Comparison of ENCODE assay signal across 8 mouse cellular contexts in genomic region chr6:117168321-117169011, GRCm38 (mm10). TPM values are rescaled to one million over a fixed set of nuclear protein-coding genes. Genes with fewer than 3 reads are reported as not detected.
DNase-seq lines count a peak whose midpoint lies in the region; ATAC-seq and TF ChIP-seq lines count a peak whose summit lies in the region.

TSS of gene Cxcl12 (plus strand) at chr6:117168535.

- H3K4me1 ChIP-seq in intestine, postnatal 0 days (replicated peaks; ENCODE audit: control insufficient read depth, insufficient read depth, low read length) = 0 out of 2 replicates have a peak, but pooled peaks cover 2% of the 10 kb centered on the region
- H3K4me1 ChIP-seq in limb, embryonic 12.5 days (replicated peaks) = peaks cover 34% of the 10 kb centered on the region
- peaks cover 31% of the 10 kb centered on the region for H3K4me1 ChIP-seq in midbrain, embryonic 15.5 days
- peaks cover 14% of the 10 kb centered on the region for H3K4me1 ChIP-seq in testis, adult 2 months (ENCODE audit: control insufficient read depth, insufficient read depth, low read length)

- peak; percentile 49; the same call in 1 of the 2 replicates for TF ChIP-seq POLR2A in testis, adult 2 months (IDR thresholded peaks at IDR 0.05; ENCODE audit: control insufficient read depth, low read depth, low read length)

- peak; percentile 51 for ATAC-seq in granulocyte monocyte progenitor cell, adult 5-6 weeks (replicated peaks; ENCODE audit: poor library complexity, severe bottlenecking)
- peak; percentile 29; the same call in 1 of the 2 replicates for ATAC-seq in intestine, postnatal 0 days
- ATAC-seq in limb, embryonic 12.5 days (ENCODE audit: insufficient number of reproducible peaks, insufficient read depth, low FRiP score, low TSS enrichment, low read depth) = 0 out of 2 replicates have a peak, but pooled peaks have one; percentile 15
- peak; percentile 34 for ATAC-seq in midbrain, embryonic 15.5 days (replicated peaks)

- H3K4me2 ChIP-seq in intestine, postnatal 0 days (replicated peaks; ENCODE audit: low read depth) = peak within 1 kb of the TSS; percentile 77
- H3K4me2 ChIP-seq in limb, embryonic 12.5 days = peak within 1 kb of the TSS; percentile 88
- peak within 1 kb of the TSS; percentile 95 for H3K4me2 ChIP-seq in midbrain, embryonic 15.5 days

- DNase-seq in left cerebral cortex, adult 2 months (ENCODE audit: extremely low spot score in 1 of 2, low spot score in 2 of 2) = peak; percentile 27 to 30
- DNase-seq in left cerebral cortex, adult 9 months (ENCODE audit: low spot score in 2 of 2) = no peak
- DNase-seq in embryo, embryonic 9.5 days (ENCODE audit: extremely low spot score) = peak; percentile 84

- peak within 1 kb of the TSS; percentile 56 for H3K4me3 ChIP-seq in left cerebral cortex, adult 2 months
- peak within 1 kb of the TSS; percentile 60 for H3K4me3 ChIP-seq in intestine, postnatal 0 days (ENCODE audit: low read depth, low read length)
- H3K4me3 ChIP-seq in limb, embryonic 12.5 days (replicated peaks) = peak within 1 kb of the TSS; percentile 74
- peak within 1 kb of the TSS; percentile 48 for H3K4me3 ChIP-seq in midbrain, embryonic 15.5 days
- peak within 1 kb of the TSS; percentile 87 for H3K4me3 ChIP-seq in testis, adult 2 months (ENCODE audit: control insufficient read depth, low read depth, low read length)

- H3K36me3 ChIP-seq in intestine, postnatal 0 days (ENCODE audit: control insufficient read depth, insufficient read depth) = no peaks in the 10 kb centered on the region
- H3K36me3 ChIP-seq in limb, embryonic 12.5 days = peaks cover 16% of the 10 kb centered on the region; the same call in 1 of the 2 replicates
- H3K36me3 ChIP-seq in midbrain, embryonic 15.5 days (replicated peaks) = no peaks in the 10 kb centered on the region
- H3K36me3 ChIP-seq in testis, adult 2 months (ENCODE audit: control insufficient read depth, insufficient read depth, low read length) = no peaks in the 10 kb centered on the region

- intact Hi-C loops in left cerebral cortex, adult 2 months (cut with DNase I) = loop anchor here (5.0 to 10.0 kb wide), 4 partner anchors 401 to 589 kb away; partner anchors contain the start of gene Depp1

- H3K27me3 ChIP-seq in intestine, postnatal 0 days (replicated peaks; ENCODE audit: control insufficient read depth, insufficient read depth, low read length) = peaks cover 39% of the 10 kb centered on the region; the same call in 1 of the 2 replicates
- H3K27me3 ChIP-seq in limb, embryonic 12.5 days = peaks cover 73% of the 10 kb centered on the region
- peaks cover 61% of the 10 kb centered on the region for H3K27me3 ChIP-seq in midbrain, embryonic 15.5 days (replicated peaks)
- H3K27me3 ChIP-seq in testis, adult 2 months (ENCODE audit: control insufficient read depth, insufficient read depth, low read length) = no peaks in the 10 kb centered on the region

- peak within 1 kb of the TSS; percentile 69 for H3K27ac ChIP-seq in left cerebral cortex, adult 2 months
- H3K27ac ChIP-seq in intestine, postnatal 0 days (ENCODE audit: low read depth, low read length) = 0 out of 2 replicates have a peak within 1 kb of the TSS, but pooled peaks have one; percentile 16
- H3K27ac ChIP-seq in limb, embryonic 12.5 days = peak within 1 kb of the TSS; percentile 78
- H3K27ac ChIP-seq in midbrain, embryonic 15.5 days = no peak within 1 kb of the TSS
- H3K27ac ChIP-seq in testis, adult 2 months (ENCODE audit: control insufficient read depth, insufficient read depth, low read depth, low read length) = peak within 1 kb of the TSS; percentile 19; the same call in 1 of the 2 replicates

- WGBS in intestine, postnatal 0 days = under 1% methylated on average over 61 of the region's 64 CpGs
- WGBS in limb, embryonic 12.5 days = under 1% methylated on average over 62 of the region's 64 CpGs
- WGBS in midbrain, embryonic 15.5 days = under 1% methylated on average over 64 of the region's 64 CpGs

- peak within 1 kb of the TSS; percentile 46 for H3K9ac ChIP-seq in intestine, postnatal 0 days (ENCODE audit: low read depth, low read length)
- peak within 1 kb of the TSS; percentile 77 for H3K9ac ChIP-seq in limb, embryonic 12.5 days (replicated peaks)
- H3K9ac ChIP-seq in midbrain, embryonic 15.5 days = peak within 1 kb of the TSS; percentile 45

- no peaks in the 10 kb centered on the region for H3K9me3 ChIP-seq in intestine, postnatal 0 days (ENCODE audit: control insufficient read depth)
- no peaks in the 10 kb centered on the region for H3K9me3 ChIP-seq in limb, embryonic 12.5 days
- H3K9me3 ChIP-seq in midbrain, embryonic 15.5 days = no peaks in the 10 kb centered on the region

- no peak for TF ChIP-seq CTCF in left cerebral cortex, adult 2 months (IDR thresholded peaks at IDR 0.05)
- no peak for TF ChIP-seq CTCF in intestine, postnatal 0 days (IDR thresholded peaks at IDR 0.05; ENCODE audit: low read depth)
- no peak for TF ChIP-seq CTCF in testis, adult 2 months (IDR thresholded peaks at IDR 0.05; ENCODE audit: control insufficient read depth, insufficient read depth, insufficient replicate concordance, low read depth, low read length)

RNA-seq across cellular contexts. Expression of gene Cxcl12, which starts in this region (rescaled TPM):
- 10 to 100 TPM; 43.4 to 45.8 TPM for total RNA-seq in left cerebral cortex, adult 2 months (2021)
- not detected in 2 replicates for total RNA-seq in granulocyte monocyte progenitor cell, adult 5-6 weeks (2014; fragmentation: Nextera tagmentation)
- total RNA-seq in granulocyte monocyte progenitor cell, adult 5-6 weeks (2017) = not detected in 2 replicates
- polyA plus RNA-seq in intestine, postnatal 0 days (2015; fragmentation: Nextera tagmentation; extraction: Ambion mirVana) = 57.5 and 58.0 TPM in 2 replicates
- 66.4 and 67.7 TPM in 2 replicates for polyA plus RNA-seq in limb, embryonic 12.5 days (2016; fragmentation: Nextera tagmentation; extraction: Ambion mirVana)
- 63.8 and 78.5 TPM in 2 replicates for polyA plus RNA-seq in midbrain, embryonic 15.5 days (2015; fragmentation: Nextera tagmentation; extraction: Ambion mirVana)
- 10.4 and 17.7 TPM in 2 replicates for polyA plus RNA-seq in testis, adult 2 months (2012; rRNA removed)

Comparison
In these comparisons a context has a peak if more than half of its experiments do, and no peak if none do; other contexts are left out.
1. RNA of gene Cxcl12 (total RNA-seq): 43.4 to 45.8 TPM in left cerebral cortex, adult 2 months; not detected in granulocyte monocyte progenitor cell, adult 5-6 weeks; every median in the first group is over 10 times any median in the second.
2. DNase-seq: peak in left cerebral cortex, adult 2 months (2 of 2) and embryo, embryonic 9.5 days (single experiment); none in left cerebral cortex, adult 9 months (0 of 2).
3. Peak in ATAC-seq in granulocyte monocyte progenitor cell, adult 5-6 weeks; RNA of the gene not detected or under 1 TPM.
4. Peak in every context shown above with its lines, with median percentiles within 50 percentile points of each other: H3K4me3 ChIP-seq, ATAC-seq, H3K4me2 ChIP-seq and H3K9ac ChIP-seq.